Mouse (Mus musculus): ENCODE measurements around the gene Mrps14.

DNA sequence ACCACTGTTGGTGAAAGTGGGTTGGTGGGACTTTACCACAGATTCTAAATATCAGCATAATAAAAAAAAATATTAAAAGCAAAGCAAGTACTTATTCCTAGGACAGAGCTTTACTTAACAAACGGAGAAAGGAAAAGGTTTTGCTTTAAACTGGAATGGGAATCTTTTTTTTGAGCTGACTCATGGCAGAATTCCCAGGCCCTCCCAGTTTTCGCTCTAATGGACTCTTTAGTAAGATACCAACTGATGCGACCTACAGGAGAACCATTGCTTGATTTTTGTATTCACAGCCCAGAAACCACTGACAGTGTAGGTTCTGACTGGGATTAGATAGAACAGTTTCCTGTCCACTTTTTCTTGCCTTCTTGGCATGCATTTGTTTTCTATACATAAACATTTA, 15.6 kb downstream of the Mrps14 start:
- TF ChIP-seq CTCF (IDR thresholded peaks at IDR 0.05; ENCODE audit: borderline replicate concordance, insufficient read depth, low read length) (no peak), POLR2A (IDR thresholded peaks at IDR 0.05; ENCODE audit: low read depth, low read length) (no peak)
